Mouse (Mus musculus) myocyte (in vitro differentiated cells): ENCODE measurements around the gene Isg15. TPM values are rescaled to one million over a fixed set of nuclear protein-coding genes. Genes with fewer than 3 reads are reported as not detected.

Experiments
- H3K27me3 ChIP-seq: one replicate; pipeline ENCODE4 v1.6.1; 2011; ENCODE audit not compliant: control insufficient read depth, insufficient read depth, insufficient read length
- H3K36me3 ChIP-seq: one replicate; pipeline ENCODE4 v1.6.1; 2011; ENCODE audit not compliant: control insufficient read depth, insufficient read depth
- H3K4me2 ChIP-seq: one replicate; pipeline ENCODE4 v1.6.1; 2011; ENCODE audit warnings: low read depth, control low read depth
- H3K4me3 ChIP-seq: one replicate; pipeline ENCODE4 v1.5.1; 2011; ENCODE audit warnings: mild to moderate bottlenecking, control low read depth, moderate library complexity
- H3K79me2 ChIP-seq: one replicate; pipeline ENCODE4 v1.6.1; 2011; ENCODE audit not compliant: control insufficient read depth, insufficient read depth
- H3ac ChIP-seq: one replicate; pipeline ENCODE4 v1.6.1; 2011; ENCODE audit not compliant: control insufficient read depth, insufficient read length
- CEBPB ChIP-seq: IDR thresholded peaks from 2 replicates; pipeline ENCODE4 v1.6.1; 2011; ENCODE audit warnings: mild to moderate bottlenecking, moderate library complexity; ENCODE audit not compliant: poor library complexity, insufficient read depth, severe bottlenecking
- E2F4 ChIP-seq: IDR thresholded peaks from one replicate; pipeline ENCODE4 v1.6.1; 2011; ENCODE audit warnings: mild to moderate bottlenecking, control low read depth, moderate library complexity; ENCODE audit not compliant: insufficient read depth
- MAX ChIP-seq: IDR thresholded peaks from one replicate; pipeline ENCODE4 v1.6.1; 2011; ENCODE audit warnings: low read depth, mild to moderate bottlenecking, control low read depth
- MYOD1 ChIP-seq, 3 experiments: IDR thresholded peaks; one replicate each; pipeline ENCODE4 v1.6.1; 2011; ENCODE audit warnings: control low read depth in 2 of 3, low read depth in 2 of 3, mild to moderate bottlenecking in 2 of 3, moderate library complexity in 1 of 3; ENCODE audit not compliant: insufficient read length in 2 of 3, control insufficient read depth in 1 of 3
- MYOG ChIP-seq, 3 experiments: IDR thresholded peaks; one replicate each; pipeline ENCODE4 v1.6.1; 2011; ENCODE audit warnings: control low read depth in 2 of 3, low read depth in 2 of 3, mild to moderate bottlenecking in 2 of 3; ENCODE audit not compliant: insufficient read length in 2 of 3, control insufficient read depth in 1 of 3, insufficient read depth in 1 of 3
- POLR2A ChIP-seq: IDR thresholded peaks from one replicate; pipeline ENCODE4 v1.6.1; 2011; ENCODE audit warnings: low read depth, mild to moderate bottlenecking, control low read depth, moderate library complexity; ENCODE audit not compliant: insufficient read length
- POLR2AphosphoS2 ChIP-seq: IDR thresholded peaks from one replicate; pipeline ENCODE4 v1.6.1; 2011; ENCODE audit warnings: low read depth, control low read depth; ENCODE audit not compliant: insufficient read length
- REST ChIP-seq: IDR thresholded peaks from one replicate; pipeline ENCODE4 v1.6.1; 2011; ENCODE audit warnings: mild to moderate bottlenecking, control low read depth, moderate library complexity; ENCODE audit not compliant: insufficient read depth, insufficient read length
- SRF ChIP-seq: IDR thresholded peaks from one replicate; pipeline ENCODE4 v1.6.1; 2011; ENCODE audit warnings: low read depth; ENCODE audit not compliant: control insufficient read depth, insufficient read length
- TCF12 ChIP-seq: IDR thresholded peaks from one replicate; pipeline ENCODE4 v1.6.1; 2011; ENCODE audit warnings: mild to moderate bottlenecking, control low read depth; ENCODE audit not compliant: poor library complexity, insufficient read depth, severe bottlenecking
- TCF3 ChIP-seq: IDR thresholded peaks from one replicate; pipeline ENCODE4 v1.6.1; 2011; ENCODE audit warnings: low read depth, control low read depth; ENCODE audit not compliant: insufficient read length
- USF1 ChIP-seq: IDR thresholded peaks from one replicate; pipeline ENCODE4 v1.6.1; 2011; ENCODE audit warnings: low read depth, mild to moderate bottlenecking, control low read depth, moderate library complexity
- polyA plus RNA-seq: library from polyadenylated mRNA; unstranded; fragments of >200 nt; fragmentation: generic; extraction: Trizol; gene quantifications from one replicate; pipeline ENCODE4 v1.2.1, GENCODE M21; 2012; ENCODE audit warnings: missing spikeins

Gene Isg15
- polyA plus RNA-seq, 1 experiment = 12.4 TPM

DNA sequence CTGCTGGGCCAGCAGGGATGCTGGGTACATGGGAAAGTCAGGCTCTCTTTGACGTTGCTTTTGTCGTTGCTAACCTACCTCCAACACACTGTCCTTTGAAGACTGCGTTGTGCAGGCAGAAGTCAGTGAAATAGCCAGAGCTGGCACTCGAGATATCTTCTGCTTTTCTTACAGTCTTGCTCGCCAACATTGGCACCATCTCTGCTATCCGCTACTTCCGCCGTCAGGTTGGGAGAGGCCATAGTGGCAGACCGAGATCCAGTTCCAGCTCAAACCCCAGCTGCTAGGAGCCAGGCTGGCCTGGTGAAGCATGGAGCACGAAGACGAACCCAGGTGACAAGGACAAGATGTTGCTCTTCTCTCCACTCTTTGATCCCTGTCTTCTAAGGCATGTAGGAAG lies 19.3 kb upstream of the Isg15 start:
- Histone ChIP-seq H3ac (no peak overlapping the region), H3K36me3 (no peaks in the 10 kb centered on the region), H3K4me3 (no peak overlapping the region), H3K27me3 (peaks cover 16% of the 10 kb centered on the region), H3K79me2 (no peaks in the 10 kb centered on the region), H3K4me2 (no peak overlapping the region)
- no peak for TF ChIP-seq SRF
- no peak for TF ChIP-seq MAX
- no peak for TF ChIP-seq USF1
- TF ChIP-seq E2F4 = no peak
- TF ChIP-seq POLR2AphosphoS2 = no peak
- TF ChIP-seq TCF3 = no peak
- TF ChIP-seq REST = no peak
- no peak for TF ChIP-seq CEBPB
- no peak for TF ChIP-seq MYOD1 (IDR thresholded peaks at IDR 0.05; ENCODE audit: control insufficient read depth in 1 of 3, insufficient read length in 2 of 3, low read depth in 2 of 3)
- no peak for TF ChIP-seq TCF12
- TF ChIP-seq POLR2A = no peak
- TF ChIP-seq MYOG (IDR thresholded peaks at IDR 0.05; ENCODE audit: control insufficient read depth in 1 of 3, insufficient read depth in 1 of 3, insufficient read length in 2 of 3, low read depth in 2 of 3) = no peak

DNA sequence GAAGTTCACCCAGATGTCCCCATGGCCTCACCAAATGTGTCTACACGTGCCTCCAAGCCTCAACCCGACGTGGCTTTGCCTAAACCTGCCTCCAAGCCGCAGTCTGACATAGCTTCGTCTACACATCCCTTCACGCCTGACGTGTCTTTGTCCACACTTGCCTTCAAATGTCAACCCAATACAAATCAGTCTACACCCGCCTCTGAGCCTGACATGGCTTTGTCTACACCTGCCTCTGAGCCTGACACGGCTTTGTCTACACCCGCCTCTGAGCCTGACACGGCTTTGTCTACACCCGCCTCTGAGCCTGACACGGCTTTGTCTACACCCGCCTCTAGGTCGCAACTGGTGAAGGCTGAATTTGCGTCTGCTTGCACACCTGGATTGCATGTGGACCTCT lies 17.2 kb upstream of the Isg15 start:
- Histone ChIP-seq H3K27me3 (peaks cover 20% of the 10 kb centered on the region), H3K79me2 (no peaks in the 10 kb centered on the region), H3K36me3 (no peaks in the 10 kb centered on the region), H3ac (no peak overlapping the region), H3K4me3 (no peak overlapping the region), H3K4me2 (no peak overlapping the region)
- no peak for TF ChIP-seq MYOG (IDR thresholded peaks at IDR 0.05; ENCODE audit: control insufficient read depth in 1 of 3, insufficient read depth in 1 of 3, insufficient read length in 2 of 3, low read depth in 2 of 3)
- TF ChIP-seq CEBPB = no peak
- TF ChIP-seq REST = no peak
- TF ChIP-seq E2F4 = no peak
- TF ChIP-seq TCF12 = no peak
- no peak for TF ChIP-seq USF1
- TF ChIP-seq POLR2AphosphoS2 = no peak
- TF ChIP-seq POLR2A = no peak
- no peak for TF ChIP-seq MAX
- TF ChIP-seq SRF = no peak
- TF ChIP-seq TCF3 = no peak
- no peak for TF ChIP-seq MYOD1 (IDR thresholded peaks at IDR 0.05; ENCODE audit: control insufficient read depth in 1 of 3, insufficient read length in 2 of 3, low read depth in 2 of 3)

DNA sequence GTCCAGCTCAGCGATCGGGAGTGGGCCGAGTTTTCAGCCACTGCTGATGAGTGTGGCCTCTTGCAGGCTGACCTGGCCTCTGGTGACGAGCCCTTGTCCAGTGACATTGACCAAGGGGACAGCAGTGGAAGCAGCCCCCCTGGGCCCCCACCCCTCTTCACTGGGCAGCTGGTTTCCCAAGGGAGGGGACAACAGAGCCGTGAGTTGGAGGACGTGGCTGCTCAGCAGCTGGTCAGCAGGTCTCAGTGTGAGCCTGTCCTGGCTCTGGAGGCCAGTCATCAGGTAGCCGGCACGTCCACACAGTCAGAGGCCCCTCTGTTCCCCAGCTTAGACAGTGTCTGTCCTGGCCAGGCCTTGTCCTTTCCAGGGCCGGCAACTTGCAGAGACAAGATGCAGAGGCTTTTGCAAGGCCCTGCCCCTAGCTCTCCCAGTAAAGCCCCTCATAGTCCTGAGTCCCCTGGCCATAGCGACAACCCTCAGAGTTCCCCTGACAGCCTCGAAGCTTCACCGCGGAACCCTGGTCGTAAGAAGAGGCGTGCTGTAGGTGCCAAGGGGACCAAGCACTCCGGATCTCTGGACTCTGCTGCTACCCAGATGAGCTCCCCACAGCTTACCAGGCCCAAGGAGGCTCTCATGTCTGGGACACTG lies 16.5 kb upstream of the Isg15 start:
- TF ChIP-seq TCF3 = no peak
- no peak for TF ChIP-seq MYOG (IDR thresholded peaks at IDR 0.05; ENCODE audit: control insufficient read depth in 1 of 3, insufficient read depth in 1 of 3, insufficient read length in 2 of 3, low read depth in 2 of 3)
- no peak for TF ChIP-seq SRF
- no peak for TF ChIP-seq E2F4
- no peak for TF ChIP-seq TCF12
- TF ChIP-seq USF1 = no peak
- no peak for TF ChIP-seq MYOD1 (IDR thresholded peaks at IDR 0.05; ENCODE audit: control insufficient read depth in 1 of 3, insufficient read length in 2 of 3, low read depth in 2 of 3)
- TF ChIP-seq REST = no peak
- no peak for TF ChIP-seq POLR2A
- H3K27me3 ChIP-seq = peaks cover 20% of the 10 kb centered on the region
- H3K79me2 ChIP-seq = no peaks in the 10 kb centered on the region
- H3K4me3 ChIP-seq = no peak overlapping the region
- no peak overlapping the region for H3ac ChIP-seq
- no peak overlapping the region for H3K4me2 ChIP-seq
- no peaks in the 10 kb centered on the region for H3K36me3 ChIP-seq

GRCm38 (mm10) chr4:156216196-156216595 lies 15.6 kb upstream of the Isg15 start:
- Histone ChIP-seq H3K4me3 (no peak overlapping the region), H3K4me2 (no peak overlapping the region), H3K79me2 (no peaks in the 10 kb centered on the region), H3ac (no peak overlapping the region), H3K27me3 (peaks cover 20% of the 10 kb centered on the region), H3K36me3 (no peaks in the 10 kb centered on the region)
- TF ChIP-seq MYOG (IDR thresholded peaks at IDR 0.05; ENCODE audit: control insufficient read depth in 1 of 3, insufficient read depth in 1 of 3, insufficient read length in 2 of 3, low read depth in 2 of 3) (no peak), E2F4 (no peak), MYOD1 (IDR thresholded peaks at IDR 0.05; ENCODE audit: control insufficient read depth in 1 of 3, insufficient read length in 2 of 3, low read depth in 2 of 3) (no peak), SRF (no peak), TCF12 (no peak), TCF3 (no peak), USF1 (no peak), POLR2AphosphoS2 (no peak), MAX (no peak), REST (no peak), CEBPB (no peak), POLR2A (no peak)
